Mouse (Mus musculus) ES-Bruce4 (cell line): ENCODE results near the gene Tial1. TPM values are rescaled to one million over a fixed set of nuclear protein-coding genes. Genes with fewer than 3 reads are reported as not detected.
A peak's percentile ranks its signal among the peaks of the same experiment; 100 is the strongest.

Experiments
- H3K27ac ChIP-seq: 2 replicates; pipeline ENCODE4 v1.5.1; 2012; ENCODE audit warnings: low read length, inconsistent platforms; ENCODE audit not compliant: insufficient read depth
- H3K27me3 ChIP-seq: 2 replicates; pipeline ENCODE4 v1.6.1; 2012; ENCODE audit warnings: mild to moderate bottlenecking, low read length, inconsistent platforms; ENCODE audit not compliant: control insufficient read depth, poor library complexity, insufficient read depth, severe bottlenecking
- H3K36me3 ChIP-seq: 2 replicates; pipeline ENCODE4 v1.6.1; 2012; ENCODE audit warnings: inconsistent platforms, mild to moderate bottlenecking, low read length, moderate library complexity; ENCODE audit not compliant: control insufficient read depth, poor library complexity, insufficient read depth, severe bottlenecking
- H3K4me1 ChIP-seq: one replicate; pipeline ENCODE4 v1.8.1; 2011; ENCODE audit warnings: low read length; ENCODE audit not compliant: control insufficient read depth, insufficient read depth
- H3K4me3 ChIP-seq: 2 replicates; pipeline ENCODE4 v1.5.1; 2011; ENCODE audit warnings: low read depth, mild to moderate bottlenecking, low read length
- H3K9ac ChIP-seq: 2 replicates; pipeline ENCODE4 v1.6.1; 2012; ENCODE audit warnings: low read depth, mild to moderate bottlenecking, inconsistent platforms; ENCODE audit not compliant: poor library complexity, severe bottlenecking
- H3K9me3 ChIP-seq: replicated peaks from 2 replicates; pipeline ENCODE4 v1.6.1; 2012; ENCODE audit warnings: mild to moderate bottlenecking, low read length, inconsistent platforms; ENCODE audit not compliant: control insufficient read depth, poor library complexity, insufficient read depth, severe bottlenecking
- CTCF ChIP-seq: IDR thresholded peaks from one replicate; pipeline ENCODE4 v1.8.1; 2011; ENCODE audit warnings: low read depth, low read length
- EP300 ChIP-seq: IDR thresholded peaks from 2 replicates; pipeline ENCODE4 v1.6.1; 2011; ENCODE audit warnings: low read depth, low read length; ENCODE audit not compliant: insufficient read depth
- POLR2A ChIP-seq: IDR thresholded peaks from one replicate; pipeline ENCODE4 v1.8.1; 2011; ENCODE audit warnings: low read length; ENCODE audit not compliant: insufficient read depth
- polyA plus RNA-seq: library from polyadenylated mRNA; stranded (reverse); fragments of >200 nt; gene quantifications from 2 replicates; pipeline ENCODE4 v1.2.4, GENCODE M21; 2011; ENCODE audit warnings: low read depth; ENCODE audit not compliant: missing spikeins, insufficient read depth, insufficient read length

Tial1 gene
- polyA plus RNA-seq, 1 experiment = 152 TPM

DNA sequence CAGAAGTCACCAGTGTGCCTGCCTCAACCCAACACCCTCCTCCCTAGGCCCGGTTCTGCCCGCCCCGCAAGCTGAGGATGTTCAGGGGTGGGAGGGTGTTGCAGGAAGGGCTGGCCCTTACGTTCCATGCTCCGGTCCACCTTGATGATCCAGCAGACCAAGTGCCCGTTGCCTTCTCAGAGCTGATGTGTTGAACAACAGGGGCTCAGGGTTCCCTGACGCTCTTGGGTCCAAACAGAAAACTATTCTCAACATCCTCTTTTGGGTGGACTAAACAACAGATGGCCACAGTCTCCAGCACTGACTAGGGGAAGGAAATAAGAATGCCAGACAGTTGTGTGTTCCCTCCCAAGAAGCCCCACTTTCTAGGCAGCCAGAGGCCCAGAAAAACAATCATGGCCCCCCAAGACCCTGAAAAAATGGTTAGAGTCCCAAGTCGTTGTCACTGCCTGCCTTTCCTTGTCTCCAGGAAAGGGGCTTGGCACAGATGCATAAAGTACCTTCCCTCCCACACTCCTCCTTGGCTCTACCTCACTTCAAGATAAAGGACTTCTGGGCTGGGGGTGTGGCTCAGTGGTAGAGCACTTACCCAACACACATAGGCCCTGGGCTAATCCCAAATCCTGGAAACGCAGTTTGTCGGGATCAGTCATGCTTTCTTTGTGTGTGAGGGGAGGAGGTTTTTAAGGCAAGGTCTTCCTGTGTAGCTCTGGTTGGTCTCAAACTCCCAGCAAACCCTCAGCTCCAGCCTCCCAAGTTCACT is 49.3 kb downstream of the Tial1 start:
- no peaks in the 10 kb centered on the region for H3K9me3 ChIP-seq
- no peaks in the 10 kb centered on the region for H3K36me3 ChIP-seq
- H3K27ac ChIP-seq = no peak overlapping the region
- no peak overlapping the region for H3K9ac ChIP-seq
- H3K4me3 ChIP-seq = no peak overlapping the region
- no peaks in the 10 kb centered on the region for H3K4me1 ChIP-seq
- no peaks in the 10 kb centered on the region; the same call in none of the 2 replicates for H3K27me3 ChIP-seq
- TF ChIP-seq POLR2A = no peak
- no peak for TF ChIP-seq EP300
- no peak for TF ChIP-seq CTCF

DNA sequence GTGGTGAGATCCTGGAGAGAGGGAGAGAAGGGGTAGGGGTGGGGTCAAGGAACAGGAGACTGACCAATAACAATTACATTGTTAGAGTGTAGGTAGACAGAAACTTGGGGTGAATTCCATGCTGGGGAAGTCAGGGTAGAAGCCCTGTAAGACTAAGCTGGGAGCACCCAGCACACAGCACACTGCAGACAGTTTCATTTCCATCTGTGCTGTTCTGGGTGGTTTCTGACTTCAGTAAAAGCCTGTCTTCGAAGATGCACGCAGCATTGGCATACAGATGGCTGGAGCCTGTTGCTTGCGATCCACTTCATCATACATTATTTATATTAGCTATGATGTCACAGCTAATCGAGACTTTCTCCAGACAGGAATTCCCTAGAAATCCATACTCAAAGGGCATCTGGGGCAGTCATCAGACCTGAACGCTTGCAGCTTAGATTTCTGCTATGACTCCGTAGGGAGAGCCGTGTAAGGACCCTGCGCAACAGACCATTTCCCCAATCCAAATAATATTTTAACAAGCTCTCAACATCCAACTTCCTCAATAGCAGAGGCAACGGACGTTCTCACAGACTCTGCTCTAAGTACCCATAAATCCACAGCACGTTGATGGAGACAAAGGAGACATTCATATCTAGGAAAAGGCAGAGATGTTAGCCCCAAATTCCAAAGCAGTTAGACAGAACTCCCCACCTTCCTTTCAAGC is 50.7 kb downstream of the Tial1 start:
- H3K9me3 ChIP-seq = no peaks in the 10 kb centered on the region
- H3K27me3 ChIP-seq = no peaks in the 10 kb centered on the region; the same call in 1 of the 2 replicates
- no peak overlapping the region for H3K4me3 ChIP-seq
- TF ChIP-seq EP300 (no peak), CTCF (no peak), POLR2A (no peak)
- H3K36me3 ChIP-seq = no peaks in the 10 kb centered on the region
- no peaks in the 10 kb centered on the region for H3K4me1 ChIP-seq
- H3K27ac ChIP-seq = no peak overlapping the region
- no peak overlapping the region for H3K9ac ChIP-seq

GRCm38 (mm10) chr7:128408265-128408664 is 53.3 kb downstream of the Tial1 start:
- Histone ChIP-seq H3K36me3 (no peaks in the 10 kb centered on the region), H3K9me3 (no peaks in the 10 kb centered on the region), H3K4me1 (no peaks in the 10 kb centered on the region), H3K27ac (no peak overlapping the region), H3K9ac (no peak overlapping the region), H3K4me3 (no peak overlapping the region), H3K27me3 (no peaks in the 10 kb centered on the region)
- TF ChIP-seq EP300 = no peak
- TF ChIP-seq POLR2A = no peak
- TF ChIP-seq CTCF = peak; percentile 62

- no peaks in the 10 kb centered on the region for H3K4me1 ChIP-seq
Measured at GRCm38 (mm10) chr7:128403988-128404387, 57.5 kb downstream of the Tial1 start.

DNA sequence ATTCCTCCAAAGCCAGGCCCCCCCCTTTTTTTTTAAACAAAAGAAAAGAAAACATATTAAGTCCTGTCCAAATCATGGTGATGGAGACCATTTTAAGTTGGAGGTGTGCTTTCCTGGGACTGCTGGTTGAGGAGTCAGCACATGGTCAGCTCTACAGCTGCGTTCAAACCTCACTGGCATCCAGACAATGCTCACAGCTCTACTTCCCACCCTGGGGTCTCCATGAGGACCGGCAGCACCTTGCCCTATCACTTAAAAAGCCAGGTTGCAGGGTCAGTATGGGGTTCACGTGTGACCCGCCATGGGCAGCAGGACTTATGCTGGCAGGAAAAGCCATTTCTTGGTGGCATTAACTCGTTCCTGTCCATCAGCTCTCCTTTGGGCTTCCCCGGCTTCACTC is 57.9 kb downstream of the Tial1 start:
- H3K4me1 ChIP-seq = no peaks in the 10 kb centered on the region
- no peaks in the 10 kb centered on the region for H3K9me3 ChIP-seq
- H3K4me3 ChIP-seq = no peak overlapping the region
- no peak overlapping the region for H3K27ac ChIP-seq
- no peaks in the 10 kb centered on the region for H3K36me3 ChIP-seq
- no peak overlapping the region for H3K9ac ChIP-seq
- H3K27me3 ChIP-seq = no peaks in the 10 kb centered on the region; the same call in 1 of the 2 replicates
- TF ChIP-seq EP300 (no peak), POLR2A (no peak), CTCF (no peak)

More at GRCm38 (mm10) chr7:128403988-128404387, 57.5 kb downstream of the Tial1 start:
- Histone ChIP-seq H3K4me3 (no peak overlapping the region), H3K27me3 (no peaks in the 10 kb centered on the region; the same call in 1 of the 2 replicates), H3K27ac (no peak overlapping the region), H3K9ac (no peak overlapping the region), H3K36me3 (no peaks in the 10 kb centered on the region), H3K9me3 (no peaks in the 10 kb centered on the region)
- TF ChIP-seq CTCF (no peak), EP300 (no peak), POLR2A (no peak)

GRCm38 (mm10) chr7:128403128-128403527 is 58.4 kb downstream of the Tial1 start:
- H3K27ac ChIP-seq = no peak overlapping the region
- no peaks in the 10 kb centered on the region for H3K36me3 ChIP-seq
- no peak overlapping the region for H3K4me3 ChIP-seq
- H3K9me3 ChIP-seq = no peaks in the 10 kb centered on the region
- TF ChIP-seq POLR2A (no peak), CTCF (no peak), EP300 (no peak)
- H3K4me1 ChIP-seq = no peaks in the 10 kb centered on the region
- H3K27me3 ChIP-seq = no peaks in the 10 kb centered on the region; the same call in 1 of the 2 replicates
- H3K9ac ChIP-seq = no peak overlapping the region
